Mouse (Mus musculus): ENCODE measurements around the gene Igfbp2.

The Igfbp2 gene

DNA sequence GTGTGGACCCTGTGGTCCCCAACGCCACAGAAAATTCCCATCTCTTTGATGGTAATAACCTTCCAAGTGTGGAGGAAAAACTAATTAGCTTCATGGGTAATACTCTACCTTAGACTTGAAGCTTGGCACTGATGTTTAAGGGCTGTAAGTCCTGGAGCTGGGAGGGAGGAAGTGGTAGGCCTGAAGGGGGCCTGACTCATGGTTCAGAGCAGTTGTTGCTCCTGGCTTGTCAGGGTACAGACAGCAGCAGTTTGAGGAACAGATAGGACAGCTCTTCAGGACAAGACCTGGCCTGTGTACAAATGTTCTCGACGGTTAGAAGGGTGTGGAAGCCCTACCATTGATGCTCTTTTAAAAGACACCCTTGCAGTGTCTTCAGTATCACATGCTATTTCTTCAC, 8.7 kb upstream of the Igfbp2 start:
- no peak for DNase-seq

DNA sequence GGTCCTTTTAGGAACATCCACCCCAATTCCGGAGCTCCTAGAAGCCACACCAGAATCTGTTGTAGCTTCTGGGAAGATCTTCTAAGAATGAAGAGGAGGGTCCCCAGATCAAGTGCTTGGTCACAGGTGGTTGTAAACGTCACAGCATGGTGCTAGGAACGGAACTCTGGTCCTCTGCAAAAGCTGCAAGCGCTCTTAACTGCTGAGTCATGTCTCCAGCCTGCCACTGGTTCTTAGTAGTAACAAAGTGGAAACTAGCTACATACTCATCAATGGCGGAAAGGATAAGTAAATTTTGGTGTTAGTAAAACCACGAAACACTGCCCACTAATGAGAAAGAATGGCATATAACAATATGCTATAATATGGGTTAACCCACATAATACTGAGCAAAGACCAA, 4.3 kb upstream of the Igfbp2 start:
- DNase-seq: no peak

GRCm38 (mm10) chr1:72822893-72823292, 1.4 kb upstream of the Igfbp2 start:
- no peak for DNase-seq

- DNase-seq: no peak
These were observed 401 bp downstream of the Igfbp2 start for GRCm38 (mm10) chr1:72824707-72825101.

DNA sequence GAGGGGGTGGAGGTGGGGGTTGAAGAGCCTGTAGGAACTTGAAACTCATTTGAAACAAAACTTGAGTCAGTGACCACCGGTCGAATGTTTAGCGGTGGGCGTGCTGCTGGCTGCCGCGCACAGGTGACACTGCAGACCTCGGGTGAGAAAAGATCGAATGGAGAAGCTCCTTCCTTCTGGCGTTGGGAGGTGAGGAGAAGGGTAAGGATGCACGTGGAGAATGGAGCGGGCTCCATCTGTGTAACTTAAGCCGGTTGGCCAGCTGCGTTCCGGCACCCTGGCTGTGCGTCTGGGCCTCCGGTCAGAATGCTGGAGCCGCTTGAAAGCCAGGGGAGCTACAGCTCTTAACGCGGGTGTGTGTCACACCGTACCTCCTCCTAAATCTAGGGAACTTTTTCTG, 983 bp downstream of the Igfbp2 start:
- DNase-seq: peak in 1 of 2 experiments; percentile 44

DNA sequence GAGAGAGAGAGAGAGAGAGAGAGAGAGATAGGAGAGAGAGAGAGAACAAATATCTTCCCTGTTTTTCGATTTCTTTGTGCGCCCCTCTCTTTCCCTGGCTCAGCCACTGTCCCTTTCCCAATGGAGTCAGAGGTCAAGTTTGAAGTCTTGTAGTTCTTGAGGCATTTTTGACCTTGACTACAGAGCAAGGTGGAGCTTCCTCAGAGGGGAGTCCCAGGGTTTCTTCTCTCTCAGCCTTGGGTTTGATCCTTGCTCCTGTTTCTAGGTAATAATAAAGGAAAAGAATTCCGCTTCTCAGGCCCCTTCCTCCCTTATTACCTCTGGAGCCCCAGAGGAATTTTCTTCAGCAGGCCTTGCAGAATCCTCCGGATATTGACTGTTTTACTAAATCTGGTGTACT, 1.6 kb downstream of the Igfbp2 start:
- DNase-seq: no peak

DNA sequence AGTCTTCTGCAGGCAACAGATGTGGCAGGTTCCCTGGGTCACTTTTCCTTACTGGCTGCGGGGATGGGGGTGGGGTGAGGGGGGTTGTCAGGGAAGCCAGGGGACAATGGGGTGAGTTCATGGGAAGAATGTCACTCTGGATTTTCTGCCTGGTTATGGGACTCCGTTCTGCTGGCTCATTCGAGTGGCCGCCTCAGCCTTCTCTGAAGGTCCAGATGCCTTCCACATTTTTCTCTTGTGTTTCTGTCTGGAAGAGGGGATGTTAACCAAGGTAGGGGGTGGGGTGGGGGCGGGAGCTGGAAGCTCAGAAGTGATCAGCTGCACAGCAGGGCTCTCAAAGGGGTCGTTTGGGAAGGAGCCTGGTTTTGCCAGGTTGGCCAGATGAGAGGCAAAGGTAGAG, 2.1 kb downstream of the Igfbp2 start:
- no peak for DNase-seq

DNA sequence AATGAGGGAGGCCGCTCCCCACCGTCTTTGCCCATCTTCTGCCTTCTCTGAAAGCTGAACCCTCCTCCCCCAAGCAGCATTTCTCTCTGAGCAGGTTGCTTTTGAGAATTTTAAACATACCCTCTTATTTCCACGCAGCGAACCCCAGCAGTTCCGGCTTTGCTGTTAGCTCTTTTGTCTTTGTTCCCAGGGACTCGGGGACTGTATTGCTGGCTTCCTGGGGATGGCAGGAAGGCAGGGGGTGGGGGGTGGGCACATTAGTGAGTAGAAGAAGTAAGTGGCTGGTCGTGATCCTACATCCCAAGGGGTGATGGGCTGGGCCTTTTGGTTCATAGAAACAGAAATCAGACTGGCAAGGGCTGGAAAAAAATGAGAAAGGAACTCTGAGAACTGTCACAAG, 2.6 kb downstream of the Igfbp2 start:
- DNase-seq: no peak

- DNase-seq: peak; percentile 57 to 62
These were observed 3.4 kb downstream of the Igfbp2 start for GRCm38 (mm10) chr1:72827411-72828315.

DNA sequence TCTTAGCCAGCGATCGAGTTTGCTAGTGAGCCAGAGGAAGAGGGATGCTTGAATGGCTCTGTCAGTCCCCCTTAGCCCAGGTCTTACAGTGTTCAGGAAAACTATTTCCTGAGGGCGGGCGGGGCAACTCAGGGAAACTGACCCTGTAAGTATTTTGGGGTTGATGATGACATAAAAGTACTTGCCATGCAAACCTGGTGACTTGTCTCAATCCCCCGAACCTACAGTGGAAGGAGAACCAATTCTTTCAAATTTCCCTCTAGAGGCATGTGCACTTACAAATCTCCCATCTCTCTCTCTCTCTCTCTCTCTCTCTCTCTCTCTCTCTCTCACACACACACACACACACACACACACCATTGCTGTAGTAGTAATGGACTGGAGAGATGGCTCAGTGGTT, 4.5 kb downstream of the Igfbp2 start:
- no peak for DNase-seq

DNA sequence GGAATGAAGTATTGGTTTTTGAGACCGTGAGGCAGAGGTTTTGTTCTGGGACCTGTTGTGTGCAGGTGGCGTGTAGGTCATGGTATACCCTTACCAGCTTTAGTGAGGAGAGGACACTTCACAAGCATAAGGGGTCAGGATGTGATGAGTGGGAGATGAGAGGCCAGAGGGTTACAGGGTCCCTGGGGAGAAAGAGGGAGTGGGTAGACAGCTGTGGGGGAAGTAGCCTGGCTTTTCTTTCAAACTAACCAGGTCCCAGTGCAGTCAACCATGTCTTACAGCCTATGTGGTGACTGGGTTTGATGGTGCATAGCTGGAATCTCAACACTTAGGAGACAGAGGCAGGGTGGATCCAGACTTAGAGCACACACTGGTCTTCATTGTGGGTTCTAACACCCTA, 6.2 kb downstream of the Igfbp2 start:
- no peak for DNase-seq

DNA sequence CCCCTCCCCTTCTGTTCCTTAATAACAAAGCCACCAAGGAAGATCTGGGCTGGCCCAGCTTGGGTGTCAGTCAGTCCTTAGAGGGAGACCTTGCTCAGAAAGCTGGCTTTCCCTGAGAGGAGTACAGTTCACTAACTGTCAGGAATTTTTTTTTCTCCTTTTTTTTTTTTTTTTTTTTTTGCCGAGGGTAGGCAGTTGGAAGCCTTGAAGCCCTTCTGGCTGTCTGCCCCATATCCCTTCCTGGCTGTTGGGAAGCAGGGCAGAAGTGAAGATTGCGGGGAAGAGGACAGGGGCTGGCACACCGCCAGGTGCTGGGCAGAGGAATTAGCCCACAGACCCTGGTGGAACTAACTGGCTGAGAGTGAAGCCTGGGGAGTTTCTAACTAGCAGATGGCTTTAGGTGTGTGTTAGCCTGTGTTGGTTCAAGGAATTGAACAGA, 8.4 kb downstream of the Igfbp2 start:
- peak; percentile 91 to 95 for DNase-seq

DNA sequence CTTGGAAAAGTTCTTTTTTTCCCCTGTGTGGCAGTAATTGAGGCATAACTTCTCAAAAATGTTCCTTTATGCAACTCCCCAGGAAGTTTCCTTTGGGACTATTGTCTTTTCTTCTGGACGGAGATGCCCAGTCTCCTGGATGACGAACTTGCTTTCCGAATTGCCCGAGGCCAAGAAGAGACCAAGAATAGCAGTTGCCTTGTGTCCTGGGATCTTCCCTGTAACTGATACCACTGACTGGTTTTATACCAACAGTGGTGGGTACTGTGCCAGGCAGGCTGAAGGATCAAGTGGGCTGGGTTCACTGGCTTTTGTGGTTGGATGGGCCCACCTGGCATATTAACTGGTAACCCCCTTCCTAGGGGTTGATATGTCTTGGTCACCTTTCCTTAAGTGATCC, 9.3 kb downstream of the Igfbp2 start:
- peak in 1 of 2 experiments; percentile 34 for DNase-seq

DNA sequence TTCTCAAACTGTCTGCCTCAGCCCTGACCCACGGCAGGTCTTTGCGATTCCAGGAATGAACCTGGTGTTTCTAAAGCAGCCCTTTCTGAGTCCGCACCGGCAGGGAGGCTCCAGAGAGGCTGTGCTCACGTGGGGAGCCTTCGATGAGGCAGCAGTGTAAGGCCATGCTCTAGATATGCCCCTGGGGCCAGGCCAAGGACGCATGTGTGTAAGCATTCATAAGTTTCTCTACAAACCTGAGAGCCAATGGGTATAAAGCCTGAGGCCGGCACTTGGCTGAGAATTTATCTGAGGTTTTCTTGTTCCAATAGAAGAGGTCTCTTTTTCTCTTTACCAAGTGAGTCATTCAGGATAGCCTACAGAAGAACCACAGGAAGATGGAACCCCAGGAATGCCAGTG, 15.1 kb downstream of the Igfbp2 start:
- DNase-seq: no peak

GRCm38 (mm10) chr1:72839791-72840190, 15.5 kb downstream of the Igfbp2 start:
- DNase-seq: no peak

- no peak for DNase-seq
These were observed 18.6 kb downstream of the Igfbp2 start for GRCm38 (mm10) chr1:72842666-72843459.

DNA sequence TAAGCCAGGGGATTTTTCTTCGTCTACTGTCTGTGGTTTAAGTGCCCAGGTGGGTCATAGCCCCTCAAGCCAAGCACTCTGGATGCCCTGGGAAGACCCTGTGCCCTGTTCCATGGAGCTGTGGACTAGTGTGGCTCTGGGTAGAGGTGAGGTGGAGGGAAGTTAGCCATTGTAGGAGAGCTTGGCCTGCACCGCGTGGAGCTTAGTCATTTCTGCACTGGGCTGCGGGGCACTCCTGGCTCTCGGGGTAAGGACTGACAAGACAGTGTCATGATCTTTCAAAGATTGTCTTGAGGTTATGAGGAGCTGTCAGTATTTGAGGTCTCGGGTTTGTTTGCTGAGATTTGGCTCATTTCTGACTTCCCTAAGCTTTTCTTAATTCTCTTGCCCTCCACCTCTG, 20.4 kb downstream of the Igfbp2 start:
- DNase-seq: no peak

DNA sequence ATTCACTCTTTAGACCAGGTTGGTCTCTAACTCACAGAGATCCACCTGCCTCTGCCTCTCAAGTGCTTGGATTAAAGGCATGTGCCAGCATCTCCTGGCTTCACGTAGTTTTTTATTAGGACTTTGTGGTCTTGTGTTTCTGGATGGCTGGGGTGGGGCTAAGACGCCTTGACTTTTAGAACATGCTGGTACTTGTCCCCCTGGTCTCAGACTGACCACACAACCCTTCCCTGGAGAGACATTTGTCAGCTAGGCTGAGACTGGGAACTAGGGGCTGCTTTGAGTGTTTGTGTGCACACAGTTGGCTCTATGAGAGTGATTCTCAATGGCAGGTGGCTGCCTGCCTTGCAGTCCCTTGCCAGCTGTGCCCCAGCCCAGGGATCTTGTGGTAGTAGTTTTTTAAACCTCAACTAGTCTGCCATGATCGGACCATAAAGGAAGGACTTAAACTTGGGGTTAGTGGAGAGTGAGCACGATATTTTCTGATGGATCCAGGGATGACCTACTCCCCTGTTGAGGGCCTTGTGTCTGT, 23.6 kb downstream of the Igfbp2 start:
- DNase-seq: no peak

DNA sequence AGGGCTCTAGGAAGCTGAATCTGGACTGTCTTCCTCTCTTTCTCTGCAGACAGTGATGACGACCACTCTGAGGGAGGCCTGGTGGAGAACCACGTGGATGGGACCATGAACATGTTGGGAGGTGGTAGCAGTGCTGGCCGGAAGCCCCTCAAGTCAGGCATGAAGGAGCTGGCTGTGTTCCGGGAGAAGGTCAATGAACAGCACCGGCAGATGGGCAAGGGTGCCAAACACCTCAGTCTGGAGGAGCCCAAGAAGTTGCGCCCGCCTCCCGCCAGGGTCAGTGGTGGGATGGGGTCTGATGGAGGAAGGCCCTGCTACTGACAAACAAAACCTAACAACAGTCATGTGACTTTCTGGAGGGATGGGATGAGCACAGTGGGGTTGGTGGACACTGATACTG, 24.7 kb downstream of the Igfbp2 start:
- DNase-seq: peak; percentile 61 to 73

DNA sequence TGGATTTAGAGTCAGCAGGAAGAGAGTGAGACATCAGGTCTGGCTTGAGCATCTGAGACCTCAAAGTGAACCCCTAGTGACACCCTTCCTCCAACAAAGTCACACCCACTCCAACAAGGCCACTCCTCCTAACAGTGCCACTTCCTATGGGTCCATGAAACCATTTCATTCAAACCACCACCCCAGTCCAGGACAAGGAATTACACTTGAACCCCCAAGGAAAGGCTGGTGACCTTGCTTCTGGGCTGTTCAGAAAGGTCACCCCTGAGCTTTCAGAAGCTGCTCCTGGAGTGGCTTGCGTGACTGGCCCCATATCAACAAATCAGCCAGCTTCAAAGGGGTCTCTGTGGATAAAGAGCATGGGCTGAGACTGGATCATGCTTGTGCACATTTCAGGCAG, 29.5 kb downstream of the Igfbp2 start:
- DNase-seq: no peak

- peak; percentile 75 to 82 for DNase-seq
These were observed 30.3 kb downstream of the Igfbp2 start for GRCm38 (mm10) chr1:72854337-72855237.

DNA sequence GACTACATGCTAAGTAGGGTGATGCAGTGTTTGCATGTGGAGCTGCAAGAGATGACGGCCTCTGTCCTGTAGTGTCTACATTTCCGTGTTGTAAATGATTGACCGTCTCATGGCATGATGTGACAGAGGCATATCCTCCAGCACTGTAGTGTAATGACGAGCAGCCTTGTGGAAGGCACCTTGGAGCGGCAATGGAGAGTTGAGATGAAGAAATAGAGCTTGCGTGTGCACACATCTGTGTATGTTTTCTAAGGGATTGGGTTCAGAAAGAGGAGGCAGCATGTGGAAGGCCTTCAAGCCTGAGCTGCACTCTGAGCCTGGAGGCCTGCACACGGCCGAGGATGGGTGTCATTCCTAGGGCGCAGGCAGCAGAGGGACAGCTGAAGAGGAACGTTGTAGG, 31.4 kb downstream of the Igfbp2 start:
- no peak for DNase-seq

Data from cerebellum, postnatal 10 days (tissue).